Mouse (Mus musculus) urinary bladder, postnatal 36 days (tissue): ENCODE measurements around the gene Alkbh6.

Experiments
- DNase-seq, 2 experiments: peaks; one replicate each; pipeline ENCODE4 v3.0.0; 2022; ENCODE audit warnings: low spot score in 2 of 2, mixed read lengths in 1 of 2

The Alkbh6 gene

DNA sequence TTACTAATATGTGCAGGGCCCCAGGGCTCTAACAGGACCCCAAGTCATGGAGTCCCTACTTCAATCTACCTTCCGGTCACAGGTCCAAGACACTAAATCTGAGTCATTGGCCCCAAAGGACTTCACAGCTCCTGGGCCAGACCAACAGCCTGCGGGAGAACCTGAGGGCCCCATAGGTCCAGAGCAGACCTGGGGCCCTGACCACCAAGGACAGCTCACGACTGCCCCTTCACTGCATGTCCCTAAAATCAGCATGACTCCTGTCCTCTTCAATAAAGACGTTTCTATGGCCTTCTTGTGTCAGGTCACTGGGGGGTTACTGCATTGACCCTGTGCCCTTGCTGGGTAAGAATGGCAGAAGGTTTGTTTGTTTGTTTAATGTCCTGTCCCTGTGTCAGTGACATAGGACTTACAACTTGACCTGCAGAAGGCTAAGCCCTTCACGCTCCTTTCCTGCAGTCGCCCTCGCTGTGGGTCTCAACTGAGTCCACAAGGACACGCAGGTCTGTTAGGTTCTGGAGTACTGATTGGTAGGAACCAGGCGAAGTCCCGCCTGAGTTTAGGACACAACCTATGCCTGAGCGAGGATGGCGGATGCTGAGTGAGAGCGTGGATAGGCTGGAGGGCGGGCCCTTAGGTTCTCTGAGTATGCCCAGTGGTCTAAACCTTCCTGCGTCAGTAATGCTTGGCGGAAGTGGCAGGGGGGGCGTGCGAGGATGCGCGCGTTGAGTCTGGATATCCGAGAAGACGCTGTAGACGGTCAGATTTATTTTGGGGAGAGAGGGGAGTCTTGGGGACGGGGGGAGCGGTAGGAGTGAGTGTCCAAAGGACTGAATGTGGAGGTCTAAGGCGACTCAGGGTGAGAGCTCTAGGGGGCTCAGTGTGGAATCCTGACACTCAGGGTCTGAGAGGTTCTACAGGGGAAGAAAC is at the start of gene Alkbh6:
Gene Alkbh6, plus strand, starts transcription at position 642 of the 930 bp plus-strand sequence.
- DNase-seq: peak; percentile 89 to 94

DNA sequence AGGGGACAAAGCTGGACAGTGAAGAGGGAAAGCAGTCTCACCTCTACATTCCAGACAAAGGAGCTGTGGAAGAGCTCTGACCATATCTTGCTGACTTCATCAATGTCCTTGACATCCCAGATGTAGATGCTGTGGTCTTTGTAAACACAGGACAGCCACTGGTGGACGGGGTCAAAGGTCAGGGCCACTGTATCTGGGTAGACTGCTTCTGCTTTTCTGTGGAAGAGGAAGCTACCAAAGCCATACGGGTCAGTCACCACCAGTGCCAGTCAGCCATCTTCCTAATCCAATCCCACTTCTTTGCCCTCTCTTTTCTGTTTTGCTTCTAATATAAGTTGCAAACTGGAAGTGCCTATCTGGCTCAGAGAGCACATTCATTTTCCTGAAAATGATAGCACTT is 43.5 kb upstream of the Alkbh6 start:
- no peak for DNase-seq

DNA sequence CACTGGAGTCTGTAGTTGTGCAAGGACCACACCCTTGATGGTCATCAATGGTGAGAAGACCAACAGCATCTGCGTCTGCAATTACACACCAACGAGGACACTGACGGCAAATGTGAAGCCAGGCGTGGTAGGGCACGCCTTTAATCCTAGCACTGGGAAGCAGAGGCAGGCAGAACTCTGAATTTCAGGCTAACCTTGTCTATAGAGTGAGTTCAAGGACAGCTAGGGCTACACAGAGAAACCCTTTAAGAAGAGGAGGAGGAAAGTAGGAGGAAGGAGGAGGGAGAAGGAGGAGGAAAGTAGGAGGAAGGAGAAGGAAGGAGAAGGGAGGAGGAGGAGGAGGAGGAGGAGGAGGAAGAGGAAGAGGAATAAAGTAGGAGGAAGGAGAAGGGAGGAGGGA is 43.0 kb upstream of the Alkbh6 start:
- DNase-seq: no peak

GRCm38 (mm10) chr7:30265935-30266334 is 42.6 kb upstream of the Alkbh6 start:
- DNase-seq: no peak

GRCm38 (mm10) chr7:30266780-30267179 is 41.7 kb upstream of the Alkbh6 start:
- DNase-seq: no peak

DNA sequence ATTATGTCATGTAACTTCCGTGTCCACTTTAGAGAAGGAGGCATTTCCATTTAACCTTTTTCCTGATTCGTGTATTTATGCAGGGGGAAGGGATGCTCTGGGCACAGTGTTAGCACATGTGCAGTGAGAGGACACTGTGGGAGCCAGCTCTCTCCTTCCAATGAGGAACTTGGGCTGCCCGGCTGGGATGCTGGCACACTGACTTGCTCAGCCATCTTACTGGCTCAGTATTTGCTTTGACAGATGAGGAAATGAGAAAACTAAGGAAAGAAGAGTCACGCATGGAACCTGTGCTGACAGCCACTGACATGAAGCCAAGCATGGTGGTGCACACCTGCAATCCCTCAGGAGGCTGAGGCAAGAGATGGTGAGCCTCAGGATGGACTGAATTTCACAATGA is 38.9 kb upstream of the Alkbh6 start:
- DNase-seq: no peak

DNA sequence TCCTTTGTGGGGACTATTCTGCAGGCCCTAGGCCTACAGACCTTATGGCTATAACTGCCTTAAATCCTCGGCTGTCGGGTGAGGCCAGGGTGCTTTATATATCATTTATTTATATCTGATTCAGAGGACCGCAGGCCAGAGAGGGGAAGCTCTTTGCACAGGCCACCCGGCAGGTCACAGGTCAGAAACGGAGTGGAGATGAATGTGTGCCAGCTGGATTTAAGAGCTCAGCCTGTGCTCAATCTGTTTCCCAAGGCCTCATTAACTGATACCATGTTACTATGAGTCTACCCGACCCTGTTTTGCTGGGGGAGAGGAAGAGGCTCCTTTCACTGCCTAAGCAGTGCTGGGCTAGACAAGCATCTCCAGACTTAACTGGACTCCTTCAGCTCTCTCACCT is 34.1 kb upstream of the Alkbh6 start:
- no peak for DNase-seq

- DNase-seq: no peak
Observed at GRCm38 (mm10) chr7:30278911-30279310, 29.6 kb upstream of the Alkbh6 start.

- DNase-seq: no peak
Observed at GRCm38 (mm10) chr7:30279536-30279935, 29.0 kb upstream of the Alkbh6 start.

DNA sequence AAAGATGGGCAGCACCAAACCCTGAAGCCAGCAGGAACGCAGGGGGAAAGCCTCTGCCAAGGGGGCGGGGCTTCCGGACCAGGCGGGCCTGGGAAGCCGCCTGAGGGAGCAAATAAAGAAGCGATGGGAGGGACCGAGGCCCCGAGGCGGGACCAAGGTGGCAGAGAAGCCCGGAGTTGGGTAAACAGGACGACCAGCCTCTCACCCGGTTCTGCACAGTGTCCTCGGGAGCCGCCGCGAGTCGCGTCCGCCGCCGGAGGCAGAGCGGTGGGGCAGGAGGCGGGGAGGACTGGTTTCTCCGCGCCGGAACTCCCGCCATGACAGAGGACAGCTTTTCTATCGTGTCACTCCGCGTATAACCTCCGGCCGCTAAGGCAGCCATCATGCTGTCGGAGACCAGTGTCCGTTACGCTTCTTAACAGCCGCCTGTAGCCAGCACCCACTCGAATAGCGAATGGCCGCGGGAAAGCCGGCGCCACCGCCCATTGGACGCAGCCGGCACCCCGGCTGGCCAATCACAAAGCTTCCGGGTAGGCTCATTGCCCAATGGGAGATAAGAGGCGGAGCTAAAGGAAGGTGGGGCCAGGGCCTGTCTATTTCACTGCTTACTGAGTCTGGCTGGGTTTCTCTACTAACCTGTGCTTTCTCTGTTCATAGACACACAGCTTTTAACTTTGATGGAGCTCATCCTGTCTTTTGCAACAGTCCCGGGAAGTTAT is 28.4 kb upstream of the Alkbh6 start, which contains the start of the genes Thap8 and Wdr62:
Gene Thap8, plus strand, starts transcription at position 144 of the 719 bp plus-strand sequence.
Gene Wdr62, minus strand, starts transcription at position 469 of the 719 bp plus-strand sequence.
- peak; percentile 85 to 92 for DNase-seq

DNA sequence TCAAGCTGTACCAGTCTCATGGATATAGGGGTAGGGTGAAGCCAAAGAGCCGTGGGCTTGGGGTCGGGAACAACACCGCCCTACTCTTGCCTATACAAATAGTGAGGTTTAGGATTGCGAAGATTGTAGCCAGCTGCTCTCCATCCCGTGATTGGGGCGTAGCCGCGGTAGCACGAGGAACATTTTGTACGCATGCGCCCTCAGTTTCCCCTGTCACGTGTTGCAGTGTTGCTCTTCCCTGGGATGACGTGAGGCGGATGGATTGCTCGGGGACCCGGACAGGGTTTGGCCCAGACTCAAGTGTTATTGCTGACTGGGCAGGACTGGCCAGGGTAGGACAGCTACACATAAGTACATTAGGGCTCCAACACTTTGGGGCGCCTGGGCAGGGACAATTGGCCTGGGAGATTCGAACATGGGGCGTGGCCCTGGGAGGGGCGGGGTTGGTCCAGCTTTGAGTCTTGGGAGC is 27.8 kb upstream of the Alkbh6 start:
- peak; percentile 80 to 89 for DNase-seq

- DNase-seq: no peak
Observed at GRCm38 (mm10) chr7:30281522-30281921, 27.0 kb upstream of the Alkbh6 start.

GRCm38 (mm10) chr7:30282740-30283139 is 25.8 kb upstream of the Alkbh6 start:
- DNase-seq: no peak

- DNase-seq: peak in 1 of 2 experiments; percentile 35
Observed at GRCm38 (mm10) chr7:30286701-30287410, 21.7 kb upstream of the Alkbh6 start.

DNA sequence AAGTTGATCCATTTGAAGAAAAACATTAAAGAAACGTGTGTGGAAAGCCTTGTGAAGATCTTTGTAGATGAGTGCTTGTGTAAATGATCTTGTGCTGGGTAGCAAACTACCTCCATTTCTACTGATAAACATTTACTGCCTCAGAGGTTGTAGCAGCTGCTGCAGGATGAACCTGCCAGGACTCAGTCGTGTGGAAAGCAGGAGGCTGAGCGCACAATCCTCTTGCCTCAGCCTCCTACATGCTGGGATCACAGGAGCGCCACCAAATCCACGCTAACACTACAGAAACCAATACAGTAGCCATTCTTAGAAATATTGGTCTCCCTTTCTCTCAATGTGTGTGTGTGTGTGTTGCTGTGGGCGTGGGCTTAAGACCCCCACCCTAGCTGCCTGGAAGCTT is 20.5 kb upstream of the Alkbh6 start:
- no peak for DNase-seq

DNA sequence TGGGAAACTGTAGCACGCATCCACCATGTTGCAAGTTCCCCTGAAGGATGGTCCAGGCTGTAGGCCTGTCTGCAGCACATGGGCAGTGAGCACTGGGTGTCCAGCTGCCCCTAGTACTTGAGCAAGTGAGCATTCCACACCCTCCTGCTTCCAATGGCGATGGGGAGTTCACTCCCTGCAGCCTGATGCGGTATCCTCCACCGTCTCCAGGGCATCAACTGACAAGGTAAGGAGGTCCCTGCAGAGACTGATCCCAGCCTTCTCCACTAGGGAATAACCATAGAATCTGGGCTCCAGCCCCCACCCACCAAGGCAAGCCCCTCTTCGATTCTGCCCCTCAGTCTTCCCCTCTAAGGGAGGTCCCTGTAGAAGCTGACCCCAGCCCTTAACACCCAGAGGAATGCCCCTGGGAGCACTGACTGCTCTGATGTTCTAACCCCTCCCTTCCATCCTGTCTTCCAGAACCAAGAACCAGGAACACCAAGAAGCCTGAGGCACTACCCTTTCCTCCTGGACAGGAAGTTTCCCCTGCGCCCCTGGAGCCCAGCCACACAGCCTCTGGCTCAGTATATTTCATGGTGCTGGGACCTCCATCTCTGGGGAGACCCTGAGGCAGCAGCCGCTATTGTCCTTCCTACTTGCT is 19.3 kb upstream of the Alkbh6 start:
- no peak for DNase-seq

- no peak for DNase-seq
Observed at GRCm38 (mm10) chr7:30289714-30290399, 18.7 kb upstream of the Alkbh6 start.

DNA sequence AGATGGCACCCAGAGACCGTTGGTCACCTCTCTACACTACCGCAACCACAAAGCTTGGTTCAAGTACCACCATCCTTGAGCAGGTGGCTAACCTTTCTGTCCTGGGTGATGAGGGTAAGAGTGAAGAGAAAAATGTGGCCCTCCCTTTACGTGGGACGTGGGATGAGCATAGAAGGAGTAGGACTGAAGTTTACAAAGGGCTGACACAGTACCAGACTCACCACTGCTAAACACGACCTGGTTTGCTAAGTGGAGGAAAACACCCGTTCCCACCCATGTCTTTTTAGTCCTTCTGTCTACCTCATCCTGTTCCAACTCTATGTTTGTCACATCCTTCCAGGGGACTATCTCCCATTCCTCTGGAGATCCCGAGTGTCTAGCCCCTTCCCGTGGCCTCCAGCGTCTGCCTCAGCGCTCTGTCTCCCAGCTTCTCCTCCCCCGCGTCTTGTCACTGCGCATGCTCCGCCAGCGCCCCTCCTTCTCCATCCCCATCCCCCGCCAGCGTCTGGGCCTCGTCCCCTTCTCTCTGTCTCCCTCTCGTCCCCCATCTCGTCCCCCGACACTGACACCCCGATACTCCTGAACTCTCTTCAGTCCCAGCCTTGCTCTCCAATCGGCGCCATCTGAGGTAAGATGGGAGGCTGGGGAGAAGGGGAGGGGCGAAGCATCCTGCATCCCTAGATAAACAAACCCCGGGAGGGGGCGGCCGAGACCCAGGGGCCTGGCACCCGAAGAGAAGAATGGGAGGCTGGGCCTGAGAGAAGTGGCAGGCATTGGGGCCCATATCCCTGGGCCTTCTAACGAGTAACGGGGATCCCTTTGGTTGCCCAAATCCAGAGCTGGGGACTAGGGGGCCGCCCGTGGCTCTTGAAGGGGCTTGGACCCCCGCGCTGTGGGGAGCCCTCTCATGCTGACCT is 17.0 kb upstream of the Alkbh6 start, which contains the start of gene Clip3:
Gene Clip3, plus strand, starts transcription at position 514 of the 917 bp plus-strand sequence.
- peak; percentile 46 to 68 for DNase-seq

DNA sequence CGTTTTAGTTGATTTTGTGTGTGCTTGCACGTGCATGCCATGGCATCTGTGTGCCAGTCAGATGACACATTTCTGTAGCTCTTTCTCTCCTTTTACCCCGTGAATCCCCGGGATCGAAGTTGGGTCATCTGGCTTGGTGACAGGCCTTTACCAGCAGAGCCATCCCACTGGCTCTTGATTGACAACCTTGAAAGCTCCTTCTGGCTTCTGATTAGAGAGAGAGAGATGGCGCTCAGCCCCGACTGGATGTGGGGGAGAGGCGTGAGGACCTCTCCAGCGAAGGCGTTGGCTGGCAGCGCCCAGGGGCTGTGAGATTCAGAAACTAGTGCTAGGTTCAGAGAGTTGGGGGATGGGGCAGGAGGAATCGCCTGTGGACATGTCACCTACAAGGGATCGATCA is 14.7 kb upstream of the Alkbh6 start:
- no peak for DNase-seq

- no peak for DNase-seq
Observed at GRCm38 (mm10) chr7:30294296-30294695, 14.2 kb upstream of the Alkbh6 start.
